8 mouse cellular contexts compared by ENCODE assay signal in the genomic region with DNA sequence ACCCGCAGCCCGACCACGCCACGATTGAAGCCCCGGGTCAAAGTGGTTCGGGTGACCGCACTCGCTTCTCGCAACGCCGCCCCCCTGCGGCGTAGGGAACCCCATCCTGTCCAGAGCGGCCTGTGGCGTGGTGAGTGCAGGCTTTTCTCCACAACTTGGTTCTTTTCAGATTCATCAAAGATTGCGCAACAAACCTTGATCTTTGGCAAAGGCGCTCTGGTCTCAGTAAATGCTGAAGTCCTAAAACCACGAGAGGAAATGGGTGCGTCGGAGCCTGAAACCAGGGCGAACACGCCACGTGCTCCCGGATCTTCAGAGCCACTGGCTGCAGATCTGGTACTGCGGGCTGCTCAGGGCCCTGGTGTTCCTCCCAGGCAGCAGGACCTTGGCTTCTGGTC. TPM values are rescaled to one million over a fixed set of nuclear protein-coding genes. Genes with fewer than 3 reads are reported as not detected.
DNase-seq lines count a peak whose midpoint lies in the region; ATAC-seq lines count a peak whose summit lies in the region.

No protein-coding gene starts in this region.

- H3K4me3 ChIP-seq in forebrain, embryonic 13.5 days = peak overlapping the region; percentile 55
- H3K4me3 ChIP-seq in limb, embryonic 12.5 days (replicated peaks) = peak overlapping the region; percentile 63
- peak overlapping the region; percentile 68 for H3K4me3 ChIP-seq in midbrain, embryonic 10.5 days
- peak overlapping the region; percentile 59 for H3K4me3 ChIP-seq in stomach, embryonic 14.5 days (ENCODE audit: low read depth, low read length)

- no peaks in the 10 kb centered on the region for H3K36me3 ChIP-seq in forebrain, embryonic 13.5 days (ENCODE audit: poor library complexity, severe bottlenecking)
- H3K36me3 ChIP-seq in limb, embryonic 12.5 days = no peaks in the 10 kb centered on the region
- H3K36me3 ChIP-seq in midbrain, embryonic 10.5 days = no peaks in the 10 kb centered on the region
- no peaks in the 10 kb centered on the region for H3K36me3 ChIP-seq in stomach, embryonic 14.5 days (ENCODE audit: control insufficient read depth, insufficient read depth, low read length)

- ATAC-seq in forebrain, embryonic 13.5 days = 0 out of 2 replicates have a peak, but pooled peaks have one; percentile 25
- ATAC-seq in hematopoietic stem cell, adult 5-6 weeks (replicated peaks in 1 of 2; ENCODE audit: insufficient read depth in 1 of 2, low FRiP score in 2 of 2, low TSS enrichment in 1 of 2, low read depth in 1 of 2, poor library complexity in 2 of 2, severe bottlenecking in 2 of 2) = peak; percentile 83 to 88
- no peak; the same call in 1 of the 2 replicates for ATAC-seq in limb, embryonic 12.5 days (ENCODE audit: insufficient number of reproducible peaks, insufficient read depth, low FRiP score, low TSS enrichment, low read depth)
- peak; percentile 38; the same call in 1 of the 2 replicates for ATAC-seq in stomach, embryonic 14.5 days (ENCODE audit: insufficient number of reproducible peaks, insufficient read depth, low FRiP score, low read depth)

- H3K27me3 ChIP-seq in forebrain, embryonic 13.5 days = peaks cover 53% of the 10 kb centered on the region
- peaks cover 69% of the 10 kb centered on the region for H3K27me3 ChIP-seq in limb, embryonic 12.5 days
- H3K27me3 ChIP-seq in midbrain, embryonic 10.5 days (ENCODE audit: low read depth, poor library complexity, severe bottlenecking) = peaks cover 82% of the 10 kb centered on the region
- 0 out of 2 replicates have a peak, but pooled peaks cover 4% of the 10 kb centered on the region for H3K27me3 ChIP-seq in stomach, embryonic 14.5 days (ENCODE audit: control insufficient read depth, insufficient read depth, low read length)

- DNase-seq in layer of hippocampus, adult 9-11 months = peak; percentile 73
- no peak for DNase-seq in layer of hippocampus, adult 18-20 months (ENCODE audit: low spot score in 2 of 2)
- peak; percentile 68 to 75 for DNase-seq in adrenal gland, adult 18-20 months (ENCODE audit: low spot score in 2 of 2)
- peak; percentile 34 for DNase-seq in midbrain, embryonic 10.5 days (ENCODE audit: low spot score)

- WGBS in forebrain, embryonic 13.5 days = 1% methylated on average over 25 of the region's 25 CpGs
- under 1% methylated on average over 25 of the region's 25 CpGs for WGBS in limb, embryonic 12.5 days
- WGBS in midbrain, embryonic 10.5 days = under 1% methylated on average over 25 of the region's 25 CpGs
- 2% methylated on average over 25 of the region's 25 CpGs for WGBS in stomach, embryonic 14.5 days

- no peaks in the 10 kb centered on the region for H3K9me3 ChIP-seq in forebrain, embryonic 13.5 days (replicated peaks)
- H3K9me3 ChIP-seq in limb, embryonic 12.5 days = no peaks in the 10 kb centered on the region
- H3K9me3 ChIP-seq in midbrain, embryonic 10.5 days (replicated peaks) = no peaks in the 10 kb centered on the region
- no peaks in the 10 kb centered on the region for H3K9me3 ChIP-seq in stomach, embryonic 14.5 days (ENCODE audit: control insufficient read depth, low read depth, low read length)

- H3K27ac ChIP-seq in forebrain, embryonic 13.5 days = no peak overlapping the region
- no peak overlapping the region for H3K27ac ChIP-seq in limb, embryonic 12.5 days
- peak overlapping the region; percentile 83 for H3K27ac ChIP-seq in midbrain, embryonic 10.5 days (replicated peaks)
- no peak overlapping the region for H3K27ac ChIP-seq in stomach, embryonic 14.5 days (ENCODE audit: low read length)

- peak overlapping the region; percentile 67; the same call in 1 of the 2 replicates for H3K9ac ChIP-seq in forebrain, embryonic 13.5 days
- H3K9ac ChIP-seq in limb, embryonic 12.5 days (replicated peaks) = peak overlapping the region; percentile 63
- H3K9ac ChIP-seq in stomach, embryonic 14.5 days (replicated peaks; ENCODE audit: low read depth, low read length) = peak overlapping the region; percentile 36; the same call in 1 of the 2 replicates

- peak overlapping the region; percentile 99 for H3K4me2 ChIP-seq in forebrain, embryonic 13.5 days
- H3K4me2 ChIP-seq in limb, embryonic 12.5 days = peak overlapping the region; percentile 100
- peak overlapping the region; percentile 97 for H3K4me2 ChIP-seq in stomach, embryonic 14.5 days (replicated peaks; ENCODE audit: low read depth, low read length)

- peaks cover 21% of the 10 kb centered on the region for H3K4me1 ChIP-seq in forebrain, embryonic 13.5 days
- peaks cover 19% of the 10 kb centered on the region for H3K4me1 ChIP-seq in limb, embryonic 12.5 days (replicated peaks)
- peaks cover 25% of the 10 kb centered on the region for H3K4me1 ChIP-seq in midbrain, embryonic 10.5 days
- peaks cover 4% of the 10 kb centered on the region; the same call in 1 of the 2 replicates for H3K4me1 ChIP-seq in stomach, embryonic 14.5 days (ENCODE audit: control insufficient read depth, insufficient read depth, low read length)

RNA-seq across cellular contexts. Expression of a gene that starts 0.7 kb away (rescaled TPM):
- total RNA-seq in layer of hippocampus, adult 18-20 months (2021) = 100 to 1,000 TPM; 167 to 174 TPM
- total RNA-seq in adrenal gland, adult 18-20 months (2021) = 10 to 100 TPM; 33.2 to 39.4 TPM
- 63.1 and 66.3 TPM in 2 replicates for polyA plus RNA-seq in forebrain, embryonic 13.5 days (2015; fragmentation: Nextera tagmentation; extraction: Ambion mirVana)
- total RNA-seq in hematopoietic stem cell, adult 5-6 weeks (2017) = 75.0 and 99.7 TPM in 2 replicates
- 24.1 and 24.5 TPM in 2 replicates for polyA plus RNA-seq in limb, embryonic 12.5 days (2016; fragmentation: Nextera tagmentation; extraction: Ambion mirVana)
- 48.7 and 49.6 TPM in 2 replicates for polyA plus RNA-seq in midbrain, embryonic 10.5 days (2016; fragmentation: Nextera tagmentation; extraction: Ambion mirVana)
- polyA plus RNA-seq in stomach, embryonic 14.5 days (2014; fragmentation: Nextera tagmentation; extraction: Ambion mirVana) = 54.7 and 55.2 TPM in 2 replicates

Comparison
In these comparisons a context has a peak if more than half of its experiments do, and no peak if none do; other contexts are left out.
1. DNase-seq: peak in layer of hippocampus, adult 9-11 months (single experiment), adrenal gland, adult 18-20 months (2 of 2) and midbrain, embryonic 10.5 days (single experiment); none in layer of hippocampus, adult 18-20 months (0 of 2).
2. Peak in every context shown above with its lines, with median percentiles within 50 percentile points of each other: H3K4me2 ChIP-seq, H3K4me3 ChIP-seq and H3K9ac ChIP-seq.